Mouse (Mus musculus): ENCODE data around the gene Rxfp2.

- TF ChIP-seq CTCF (IDR thresholded peaks at IDR 0.05; ENCODE audit: low read depth) (peak; percentile 47), EP300 (IDR thresholded peaks at IDR 0.05; ENCODE audit: low read depth) (no peak)
These were observed 95.5 kb downstream of the Rxfp2 start for GRCm38 (mm10) chr5:150114007-150114406.

All from heart, postnatal 0 days (tissue).